Mouse (Mus musculus) adrenal gland, adult 10 weeks (tissue): ENCODE data around the gene Nrd1. TPM values are rescaled to one million over a fixed set of nuclear protein-coding genes. Genes with fewer than 3 reads are reported as not detected.

ENCODE experiments used
- polyA plus RNA-seq: library from polyadenylated mRNA; stranded (reverse); fragments of 350-450 nt; fragmentation: Illumina TruSeq; extraction: RNeasy Lipid Tissue Mini Kit (QIAGEN cat#74804); gene quantifications from one replicate; pipeline ENCODE4 v1.2.3, GENCODE M21; 2014; ENCODE audit warnings: low read depth, low replicate concordance

Nrd1 gene
- 542 TPM for polyA plus RNA-seq

GRCm38 (mm10) chr4:108999999-109000950 lies at the start of gene Nrd1:
Gene Nrd1, plus strand, starts transcription at chr4:109000655.

Other genes with a start within 250 kb of the Nrd1 start
- gene Zfyve9, start 219.9 kb upstream of the Nrd1 start, polyA plus RNA-seq = 67.9 TPM
- gene Btf3l4, start 167.0 kb upstream of the Nrd1 start, polyA plus RNA-seq = 372 TPM
- gene Txndc12, start 166.1 kb upstream of the Nrd1 start, polyA plus RNA-seq = 66.2 TPM
- 26.3 TPM for gene Kti12, start 152.9 kb upstream of the Nrd1 start, polyA plus RNA-seq
- not detected for gene A730015C16Rik, start 152.0 kb upstream of the Nrd1 start, polyA plus RNA-seq
- 12.7 TPM for gene Rab3b, start 121.6 kb upstream of the Nrd1 start, polyA plus RNA-seq
- 217 TPM for gene Osbpl9, start 201.6 kb downstream of the Nrd1 start, polyA plus RNA-seq
- 0.52 TPM for gene Calr4, start 233.8 kb downstream of the Nrd1 start, polyA plus RNA-seq